Mouse (Mus musculus): ENCODE results near the gene Defa30. TPM values are rescaled to one million over a fixed set of nuclear protein-coding genes. Genes with fewer than 3 reads are reported as not detected.
"Not testable (repeated sequence)": the region's sequence is repeated elsewhere in the genome, so short reads cannot be mapped to it uniquely, and the experiment has no call there.

Defa30 gene
- not detected in 2 replicates for polyA plus RNA-seq (2014; fragmentation: Nextera tagmentation; extraction: Ambion mirVana)

DNA sequence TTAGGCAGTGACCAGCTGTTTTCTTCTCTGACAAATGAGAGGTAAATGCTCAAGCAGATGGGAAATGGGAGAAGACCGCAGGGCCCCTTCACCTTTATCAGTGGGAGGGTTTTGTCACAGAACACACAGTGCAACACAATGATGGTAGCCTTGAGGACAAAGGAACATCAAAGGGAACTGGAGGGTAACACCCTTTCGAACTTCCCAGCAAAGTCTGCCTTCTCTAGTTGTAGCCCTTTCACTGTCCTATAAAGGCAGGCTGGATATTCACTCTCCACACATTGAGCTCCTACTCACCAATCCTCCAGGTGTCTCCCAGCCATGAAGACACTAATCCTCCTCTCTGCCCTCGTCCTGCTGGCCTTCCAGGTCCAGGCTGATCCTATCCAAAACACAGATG lies at the start of gene Defa30:
Gene Defa30, plus strand, starts transcription at position 301 of the 400 bp plus-strand sequence.
- H3K27me3 ChIP-seq (ENCODE audit: control insufficient read depth, insufficient read depth, low read length); ATAC-seq (replicated peaks; ENCODE audit: insufficient number of reproducible peaks, low FRiP score, low TSS enrichment); H3K27ac ChIP-seq (ENCODE audit: low read depth, low read length); H3K36me3 ChIP-seq (ENCODE audit: control insufficient read depth, insufficient read depth, low read length); H3K4me1 ChIP-seq (ENCODE audit: control insufficient read depth, insufficient read depth, low read length); H3K9ac ChIP-seq (ENCODE audit: low read depth, low read length); H3K4me2 ChIP-seq; H3K9me3 ChIP-seq (replicated peaks; ENCODE audit: control insufficient read depth, low read length); H3K4me3 ChIP-seq (ENCODE audit: low read depth, low read length): not testable (repeated sequence)
- WGBS (ENCODE audit: insufficient replicate concordance) = 43% methylated on average over 3 of the region's 3 CpGs

- Histone ChIP-seq H3K4me2 (no peak overlapping the region), H3K27me3 (ENCODE audit: control insufficient read depth, insufficient read depth, low read length) (no peaks in the 10 kb centered on the region), H3K9ac (ENCODE audit: low read depth, low read length) (no peak overlapping the region), H3K36me3 (ENCODE audit: control insufficient read depth, insufficient read depth, low read length) (no peaks in the 10 kb centered on the region), H3K9me3 (replicated peaks; ENCODE audit: control insufficient read depth, low read length) (no peaks in the 10 kb centered on the region), H3K27ac (ENCODE audit: low read depth, low read length) (no peak overlapping the region), H3K4me3 (ENCODE audit: low read depth, low read length) (no peak overlapping the region), H3K4me1 (ENCODE audit: control insufficient read depth, insufficient read depth, low read length) (no peaks in the 10 kb centered on the region)
- 39% methylated on average over 4 of the region's 4 CpGs for WGBS (ENCODE audit: insufficient replicate concordance)
- ATAC-seq (replicated peaks; ENCODE audit: insufficient number of reproducible peaks, low FRiP score, low TSS enrichment) = no peak
Observed at GRCm38 (mm10) chr8:21093106-21093505, 41.3 kb upstream of the Defa30 start.

GRCm38 (mm10) chr8:21095950-21096349 lies 38.5 kb upstream of the Defa30 start, which contains the start of gene Gm14851:
Gene Gm14851, minus strand, starts transcription at chr8:21096050.
- not testable (repeated sequence) for H3K36me3 ChIP-seq (ENCODE audit: control insufficient read depth, insufficient read depth, low read length); H3K9me3 ChIP-seq (replicated peaks; ENCODE audit: control insufficient read depth, low read length); ATAC-seq (replicated peaks; ENCODE audit: insufficient number of reproducible peaks, low FRiP score, low TSS enrichment); H3K9ac ChIP-seq (ENCODE audit: low read depth, low read length); H3K27ac ChIP-seq (ENCODE audit: low read depth, low read length); H3K4me3 ChIP-seq (ENCODE audit: low read depth, low read length); H3K4me1 ChIP-seq (ENCODE audit: control insufficient read depth, insufficient read depth, low read length); H3K27me3 ChIP-seq (ENCODE audit: control insufficient read depth, insufficient read depth, low read length); H3K4me2 ChIP-seq
- 100% methylated on average over 1 of the region's 2 CpGs for WGBS (ENCODE audit: insufficient replicate concordance)

- H3K4me2 ChIP-seq; H3K9ac ChIP-seq (ENCODE audit: low read depth, low read length); H3K36me3 ChIP-seq (ENCODE audit: control insufficient read depth, insufficient read depth, low read length); ATAC-seq (replicated peaks; ENCODE audit: insufficient number of reproducible peaks, low FRiP score, low TSS enrichment); H3K27ac ChIP-seq (ENCODE audit: low read depth, low read length); H3K4me3 ChIP-seq (ENCODE audit: low read depth, low read length); H3K9me3 ChIP-seq (replicated peaks; ENCODE audit: control insufficient read depth, low read length); H3K4me1 ChIP-seq (ENCODE audit: control insufficient read depth, insufficient read depth, low read length); H3K27me3 ChIP-seq (ENCODE audit: control insufficient read depth, insufficient read depth, low read length): not testable (repeated sequence)
- WGBS (ENCODE audit: insufficient replicate concordance) = no CpG with 5 or more reads among the region's 1 CpGs
Observed at GRCm38 (mm10) chr8:21161977-21162376, 27.5 kb downstream of the Defa30 start, which contains the start of gene Defa22. Gene Defa22, plus strand, starts transcription at chr8:21162277.

Other genes with a start within 250 kb of the Defa30 start
- gene Defb33, start 242.0 kb upstream of the Defa30 start, polyA plus RNA-seq (2014; fragmentation: Nextera tagmentation; extraction: Ambion mirVana) = not detected in 2 replicates
- gene Gm15056, start 232.0 kb upstream of the Defa30 start, polyA plus RNA-seq (2014; fragmentation: Nextera tagmentation; extraction: Ambion mirVana) = not detected in 2 replicates
- gene Gm6040, start 212.6 kb upstream of the Defa30 start, polyA plus RNA-seq (2014; fragmentation: Nextera tagmentation; extraction: Ambion mirVana) = not detected in 2 replicates
- not detected in 2 replicates for gene AY761185, start 189.9 kb upstream of the Defa30 start, polyA plus RNA-seq (2014; fragmentation: Nextera tagmentation; extraction: Ambion mirVana)
- not detected in 2 replicates for gene Defa21, start 109.1 kb upstream of the Defa30 start, polyA plus RNA-seq (2014; fragmentation: Nextera tagmentation; extraction: Ambion mirVana)
- not detected in 2 replicates for gene Defa23, start 79.6 kb upstream of the Defa30 start, polyA plus RNA-seq (2014; fragmentation: Nextera tagmentation; extraction: Ambion mirVana)
- gene Defa35, start 69.6 kb upstream of the Defa30 start, polyA plus RNA-seq (2014; fragmentation: Nextera tagmentation; extraction: Ambion mirVana) = not detected in 2 replicates
- not detected in 2 replicates for gene Defa25, start 50.2 kb upstream of the Defa30 start, polyA plus RNA-seq (2014; fragmentation: Nextera tagmentation; extraction: Ambion mirVana)
- gene Gm14851, start 38.6 kb upstream of the Defa30 start, polyA plus RNA-seq (2014; fragmentation: Nextera tagmentation; extraction: Ambion mirVana) = not detected in 2 replicates
- gene Defa22, start 27.6 kb downstream of the Defa30 start, polyA plus RNA-seq (2014; fragmentation: Nextera tagmentation; extraction: Ambion mirVana) = not detected in 2 replicates
- not detected in 2 replicates for gene Defa31, start 57.0 kb downstream of the Defa30 start, polyA plus RNA-seq (2014; fragmentation: Nextera tagmentation; extraction: Ambion mirVana)
- gene Gm15293, start 66.9 kb downstream of the Defa30 start, polyA plus RNA-seq (2014; fragmentation: Nextera tagmentation; extraction: Ambion mirVana) = not detected in 2 replicates
- gene Gm15292, start 115.1 kb downstream of the Defa30 start, polyA plus RNA-seq (2014; fragmentation: Nextera tagmentation; extraction: Ambion mirVana) = not detected in 2 replicates
- not detected in 2 replicates for gene Defa27, start 180.9 kb downstream of the Defa30 start, polyA plus RNA-seq (2014; fragmentation: Nextera tagmentation; extraction: Ambion mirVana)
- not detected in 2 replicates for gene Defa29, start 192.4 kb downstream of the Defa30 start, polyA plus RNA-seq (2014; fragmentation: Nextera tagmentation; extraction: Ambion mirVana)
- not detected in 2 replicates for gene Defa2, start 243.9 kb downstream of the Defa30 start, polyA plus RNA-seq (2014; fragmentation: Nextera tagmentation; extraction: Ambion mirVana)